Mouse (Mus musculus): ENCODE results near the gene Rbms3. TPM values are rescaled to one million over a fixed set of nuclear protein-coding genes. Genes with fewer than 3 reads are reported as not detected.
A peak's percentile ranks its signal among the peaks of the same experiment; 100 is the strongest.

Rbms3 gene
- total RNA-seq, 2 experiments from 2014 or later, result 14.1 to 15.4 TPM

GRCm38 (mm10) chr9:117251521-117252368 is 378.0 kb downstream of the Rbms3 start:
- DNase-seq, result peak in 1 of 2 experiments; percentile 3

GRCm38 (mm10) chr9:117250831-117251165 is 378.9 kb downstream of the Rbms3 start:
- DNase-seq, result no peak

GRCm38 (mm10) chr9:117250036-117250830 is 379.5 kb downstream of the Rbms3 start:
- DNase-seq, result no peak

- DNase-seq, result no peak
These were observed 382.3 kb downstream of the Rbms3 start for GRCm38 (mm10) chr9:117247311-117247980.

- DNase-seq, result no peak
These were observed 383.5 kb downstream of the Rbms3 start for GRCm38 (mm10) chr9:117246173-117246572.

GRCm38 (mm10) chr9:117243365-117243764 is 386.3 kb downstream of the Rbms3 start:
- no peak for DNase-seq

- no peak for DNase-seq
These were observed 395.0 kb downstream of the Rbms3 start for GRCm38 (mm10) chr9:117234726-117235075.

- DNase-seq, result no peak
These were observed 395.5 kb downstream of the Rbms3 start for GRCm38 (mm10) chr9:117234065-117234725.

- no peak for DNase-seq
These were observed 407.0 kb downstream of the Rbms3 start for GRCm38 (mm10) chr9:117222741-117223140.

GRCm38 (mm10) chr9:117221481-117221880 is 408.2 kb downstream of the Rbms3 start:
- DNase-seq, result no peak

- DNase-seq, result no peak
These were observed 413.5 kb downstream of the Rbms3 start for GRCm38 (mm10) chr9:117216026-117216755.

- DNase-seq, result no peak
These were observed 417.7 kb downstream of the Rbms3 start for GRCm38 (mm10) chr9:117212023-117212422.

- no peak for DNase-seq
These were observed 419.4 kb downstream of the Rbms3 start for GRCm38 (mm10) chr9:117210344-117210743.

- DNase-seq, result no peak
These were observed 424.3 kb downstream of the Rbms3 start for GRCm38 (mm10) chr9:117205395-117205794.

- DNase-seq, result no peak
These were observed 429.6 kb downstream of the Rbms3 start for GRCm38 (mm10) chr9:117200067-117200658.

GRCm38 (mm10) chr9:117197531-117197930 is 432.2 kb downstream of the Rbms3 start:
- no peak for DNase-seq

GRCm38 (mm10) chr9:117192565-117193540 is 436.9 kb downstream of the Rbms3 start:
- DNase-seq, result peak in 1 of 2 experiments; percentile 15

- DNase-seq, result peak; percentile 9 to 13
These were observed 437.6 kb downstream of the Rbms3 start for GRCm38 (mm10) chr9:117192093-117192492.

GRCm38 (mm10) chr9:117188406-117188805 is 441.3 kb downstream of the Rbms3 start:
- no peak for DNase-seq

All from layer of hippocampus, postnatal 36 days (tissue).